Mouse (Mus musculus) intestine, postnatal 0 days (tissue): ENCODE results near the gene Usp19. TPM values are rescaled to one million over a fixed set of nuclear protein-coding genes. Genes with fewer than 3 reads are reported as not detected.

Experiments used
- ATAC-seq: fragments of 200-750 bp; cut with Nextera tagmentation; 2 replicates; pipeline ENCODE4 v1.8.0; 2017; ENCODE audit warnings: mild to moderate bottlenecking, moderate TSS enrichment, moderate library complexity
- H3K27ac ChIP-seq: fragments of 300-500 bp; sonication (generic); 2 replicates; pipeline ENCODE4 v1.5.1; 2014; ENCODE audit warnings: mild to moderate bottlenecking, low read depth, low read length, moderate library complexity
- H3K27me3 ChIP-seq: fragments of 300-500 bp; sonication (generic); replicated peaks from 2 replicates; pipeline ENCODE4 v1.6.1; 2014; ENCODE audit warnings: low read length, mixed read lengths; ENCODE audit not compliant: control insufficient read depth, insufficient read depth
- H3K36me3 ChIP-seq: fragments of 300-500 bp; sonication (generic); 2 replicates; pipeline ENCODE4 v1.6.1; 2014; ENCODE audit warnings: mild to moderate bottlenecking, moderate library complexity; ENCODE audit not compliant: control insufficient read depth, insufficient read depth
- H3K4me1 ChIP-seq: fragments of 300-500 bp; sonication (generic); replicated peaks from 2 replicates; pipeline ENCODE4 v1.6.1; 2014; ENCODE audit warnings: antibody characterized with exemption, low read length, mixed read lengths; ENCODE audit not compliant: control insufficient read depth, insufficient read depth
- H3K4me2 ChIP-seq: fragments of 300-500 bp; sonication (generic); replicated peaks from 2 replicates; pipeline ENCODE4 v1.6.1; 2014; ENCODE audit warnings: low read depth, mild to moderate bottlenecking, moderate library complexity
- H3K4me3 ChIP-seq: fragments of 300-500 bp; sonication (generic); 2 replicates; pipeline ENCODE4 v1.5.1; 2014; ENCODE audit warnings: low read depth, low read length
- H3K9ac ChIP-seq: fragments of 300-500 bp; sonication (generic); 2 replicates; pipeline ENCODE4 v1.6.1; 2014; ENCODE audit warnings: mild to moderate bottlenecking, low read depth, low read length
- H3K9me3 ChIP-seq: fragments of 300-500 bp; sonication (generic); 2 replicates; pipeline ENCODE4 v1.6.1; 2016; ENCODE audit warnings: mixed run types; ENCODE audit not compliant: control insufficient read depth
- CTCF ChIP-seq: sonication (generic); IDR thresholded peaks from 2 replicates; pipeline ENCODE4 v1.5.1; 2016; ENCODE audit warnings: low read depth, mild to moderate bottlenecking, control low read depth, antibody characterized with exemption, moderate library complexity
- WGBS: fragments of 180-500 bp; shearing (Covaris S2); extraction: QIAGEN DNeasy Blood & Tissue Kit; methylation state at CpG from one replicate; pipeline ENCODE4 v1.1.7; 2014; 5-methylcytosine and 5-hydroxymethylcytosine counted together
- polyA plus RNA-seq: library from polyadenylated mRNA; unstranded; fragments of >200 nt; fragmentation: Nextera tagmentation; extraction: Ambion mirVana; gene quantifications from 2 replicates; pipeline ENCODE4 v1.2.1, GENCODE M21; 2015

Usp19 gene
- polyA plus RNA-seq, 1 experiment from 2014 or later, result 17.2 TPM

DNA sequence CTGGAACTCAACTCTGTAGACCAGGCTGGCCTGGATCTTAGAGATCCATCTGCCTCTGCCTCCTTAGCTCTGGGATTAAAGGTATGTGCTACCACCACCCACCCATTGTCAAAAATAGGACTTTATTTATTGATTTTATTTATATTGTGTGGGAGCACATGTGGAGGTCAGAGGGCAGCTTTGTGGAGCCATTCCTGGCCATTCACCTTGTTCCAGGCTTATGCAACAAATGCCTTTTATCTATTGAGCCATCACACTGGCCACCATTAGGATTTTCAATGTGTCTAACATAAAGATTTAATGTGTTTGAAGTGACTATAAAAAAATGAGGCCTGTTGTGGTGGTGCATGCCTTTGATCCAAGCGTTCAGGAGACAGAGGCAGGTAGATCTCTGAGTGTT is 41.1 kb downstream of the Usp19 start:
- H3K36me3 ChIP-seq, result peaks cover 78% of the 10 kb centered on the region

DNA sequence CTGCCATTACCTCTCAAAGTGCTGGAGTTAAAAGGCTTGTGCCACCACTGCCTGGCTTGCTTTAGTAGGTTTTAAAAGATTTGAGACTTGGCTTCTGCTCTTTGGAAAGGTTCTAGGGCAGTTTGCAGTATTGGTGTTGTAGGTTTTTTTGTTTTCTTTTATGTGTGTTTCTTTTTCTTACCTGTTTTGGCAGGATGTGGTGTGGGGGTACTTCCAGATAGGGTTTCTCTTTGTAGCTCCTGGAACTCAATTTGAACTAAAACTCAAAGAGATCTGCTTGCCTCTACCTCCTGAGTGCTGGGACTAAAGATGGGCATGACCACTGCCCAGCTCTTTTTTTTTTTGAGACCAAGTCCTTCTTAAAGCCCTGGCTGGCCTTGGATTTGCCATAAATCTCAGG is 50.4 kb downstream of the Usp19 start:
- no peak for TF ChIP-seq CTCF
- Histone ChIP-seq H3K27me3 (no peaks in the 10 kb centered on the region), H3K4me2 (no peak overlapping the region), H3K4me3 (no peak overlapping the region), H3K4me1 (no peaks in the 10 kb centered on the region), H3K9ac (no peak overlapping the region), H3K9me3 (no peaks in the 10 kb centered on the region), H3K27ac (no peak overlapping the region), H3K36me3 (peaks cover 64% of the 10 kb centered on the region)
- no peak for ATAC-seq

More for the DNA sequence above, 41.1 kb downstream of the Usp19 start:
- no peak overlapping the region for H3K27ac ChIP-seq
- no peak overlapping the region for H3K4me2 ChIP-seq
- no peaks in the 10 kb centered on the region for H3K4me1 ChIP-seq
- 89% methylated on average over 1 of the region's 1 CpGs for WGBS
- no peaks in the 10 kb centered on the region for H3K9me3 ChIP-seq
- no peak overlapping the region for H3K9ac ChIP-seq
- TF ChIP-seq CTCF, result no peak
- H3K4me3 ChIP-seq, result no peak overlapping the region
- no peaks in the 10 kb centered on the region for H3K27me3 ChIP-seq
- no peak for ATAC-seq

DNA sequence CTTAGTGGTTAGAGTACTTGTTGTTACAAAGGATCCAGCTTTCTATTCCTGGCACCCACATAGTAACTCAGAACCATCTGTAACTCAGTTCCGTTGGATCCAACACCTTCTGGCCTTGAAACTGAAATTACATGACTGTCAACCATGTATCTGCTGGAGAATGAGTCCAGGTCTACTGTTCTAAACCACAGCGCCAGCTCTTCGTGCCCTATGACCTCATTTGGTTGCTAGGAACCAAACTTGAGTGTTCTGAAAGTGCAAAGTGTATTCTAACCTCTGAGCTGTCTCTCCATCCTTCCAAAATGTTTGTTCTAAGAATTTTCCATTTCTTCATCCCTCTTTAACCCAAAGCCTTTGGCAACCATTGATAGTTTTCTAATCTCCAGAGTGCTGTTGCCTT is 55.6 kb downstream of the Usp19 start:
- Histone ChIP-seq H3K4me2 (no peak overlapping the region), H3K27me3 (no peaks in the 10 kb centered on the region), H3K9me3 (no peaks in the 10 kb centered on the region), H3K27ac (no peak overlapping the region), H3K4me1 (no peaks in the 10 kb centered on the region), H3K4me3 (no peak overlapping the region), H3K36me3 (peaks cover 76% of the 10 kb centered on the region), H3K9ac (no peak overlapping the region)
- WGBS, result 92% methylated on average over 3 of the region's 3 CpGs
- no peak for ATAC-seq
- TF ChIP-seq CTCF, result no peak

DNA sequence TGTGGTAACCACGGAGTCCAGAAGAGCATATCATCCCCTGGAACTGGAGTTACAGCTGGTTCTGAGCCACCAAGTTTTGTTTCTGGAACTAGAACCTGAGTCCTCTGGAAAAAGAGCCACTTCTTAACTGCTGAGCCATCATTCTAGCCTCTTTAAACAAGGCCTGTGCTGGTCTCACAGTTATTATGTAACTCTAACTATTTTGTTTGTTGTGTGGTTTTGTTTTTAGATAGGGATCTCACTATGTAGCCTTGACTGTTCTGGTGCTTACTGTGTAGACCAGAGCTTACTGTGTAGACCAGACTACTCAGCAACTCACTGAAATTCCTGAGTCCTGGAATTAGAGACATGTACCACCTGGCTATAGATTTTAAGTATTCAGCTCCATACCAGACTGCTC is 56.5 kb downstream of the Usp19 start:
- no peak for ATAC-seq
- 79% methylated on average over 1 of the region's 1 CpGs for whole genome bisulfite sequencing
- Histone ChIP-seq H3K27ac (no peak overlapping the region), H3K4me2 (no peak overlapping the region), H3K27me3 (no peaks in the 10 kb centered on the region), H3K4me1 (no peaks in the 10 kb centered on the region), H3K9ac (no peak overlapping the region), H3K4me3 (no peak overlapping the region), H3K9me3 (no peaks in the 10 kb centered on the region), H3K36me3 (peaks cover 67% of the 10 kb centered on the region)
- TF ChIP-seq CTCF, result no peak

Other genes starting within 250 kb of the Usp19 start
- 42.9 and 44.6 TPM in 2 replicates for gene Dag1, start 226.6 kb upstream of the Usp19 start, polyA plus RNA-seq
- 12.4 and 15.6 TPM in 2 replicates for gene Nicn1, start 200.2 kb upstream of the Usp19 start, polyA plus RNA-seq
- 4.5 and 4.8 TPM in 2 replicates for gene Amt, start 193.7 kb upstream of the Usp19 start, polyA plus RNA-seq
- gene Rhoa, start 184.5 kb upstream of the Usp19 start, polyA plus RNA-seq, result 313 and 315 TPM in 2 replicates
- 48.6 and 50.4 TPM in 2 replicates for gene Tcta, start 184.4 kb upstream of the Usp19 start, polyA plus RNA-seq
- gene Gpx1, start 151.7 kb upstream of the Usp19 start, polyA plus RNA-seq, result 997 and 1,037 TPM in 2 replicates
- 44.9 and 45.2 TPM in 2 replicates for gene Usp4, start 142.7 kb upstream of the Usp19 start, polyA plus RNA-seq
- 0.14 TPM in 1 of 2 replicates, not detected in the other for gene 1700102P08Rik, start 97.8 kb upstream of the Usp19 start, polyA plus RNA-seq
- gene Ccdc36, start 62.1 kb upstream of the Usp19 start, polyA plus RNA-seq, result 0.29 TPM in 2 replicates
- not detected in 2 replicates for gene BC048562, start 54.1 kb upstream of the Usp19 start, polyA plus RNA-seq
- 29.4 and 30.2 TPM in 2 replicates for gene Ccdc71, start 30.1 kb upstream of the Usp19 start, polyA plus RNA-seq
- 24.2 and 24.8 TPM in 2 replicates for gene Klhdc8b, start 29.0 kb upstream of the Usp19 start, polyA plus RNA-seq
- 8.9 and 10.1 TPM in 2 replicates for gene Lamb2, start 10.9 kb upstream of the Usp19 start, polyA plus RNA-seq
- gene Qars, start 17.1 kb downstream of the Usp19 start, polyA plus RNA-seq, result 66.4 and 74.7 TPM in 2 replicates
- gene Qrich1, start 26.2 kb downstream of the Usp19 start, polyA plus RNA-seq, result 46.8 and 48.7 TPM in 2 replicates
- gene Impdh2, start 69.7 kb downstream of the Usp19 start, polyA plus RNA-seq, result 50.6 and 50.7 TPM in 2 replicates
- gene Ndufaf3, start 76.8 kb downstream of the Usp19 start, polyA plus RNA-seq, result 47.9 and 53.4 TPM in 2 replicates
- 36.7 and 38.3 TPM in 2 replicates for gene Dalrd3, start 79.3 kb downstream of the Usp19 start, polyA plus RNA-seq
- 16.7 and 16.8 TPM in 2 replicates for gene Wdr6, start 88.1 kb downstream of the Usp19 start, polyA plus RNA-seq
- gene P4htm, start 107.1 kb downstream of the Usp19 start, polyA plus RNA-seq, result 2.8 and 2.9 TPM in 2 replicates
- gene Arih2, start 158.8 kb downstream of the Usp19 start, polyA plus RNA-seq, result 22.6 and 25.1 TPM in 2 replicates
- 159 TPM in 2 replicates for gene Slc25a20, start 171.5 kb downstream of the Usp19 start, polyA plus RNA-seq
- gene Prkar2a, start 198.7 kb downstream of the Usp19 start, polyA plus RNA-seq, result 28.3 and 31.8 TPM in 2 replicates